Mouse (Mus musculus) spleen, postnatal 4 days (tissue): ENCODE data around the gene Hk1.
A peak's percentile ranks its signal among the peaks of the same experiment; 100 is the strongest.
"Not testable (repeated sequence)": the region's sequence is repeated elsewhere in the genome, so short reads cannot be mapped to it uniquely, and the experiment has no call there.

ENCODE experiments used
- DNase-seq, 2 experiments: peaks; one replicate each; pipeline ENCODE4 v3.0.0; 2022; ENCODE audit warnings: low spot score in 2 of 2

The Hk1 gene

DNA sequence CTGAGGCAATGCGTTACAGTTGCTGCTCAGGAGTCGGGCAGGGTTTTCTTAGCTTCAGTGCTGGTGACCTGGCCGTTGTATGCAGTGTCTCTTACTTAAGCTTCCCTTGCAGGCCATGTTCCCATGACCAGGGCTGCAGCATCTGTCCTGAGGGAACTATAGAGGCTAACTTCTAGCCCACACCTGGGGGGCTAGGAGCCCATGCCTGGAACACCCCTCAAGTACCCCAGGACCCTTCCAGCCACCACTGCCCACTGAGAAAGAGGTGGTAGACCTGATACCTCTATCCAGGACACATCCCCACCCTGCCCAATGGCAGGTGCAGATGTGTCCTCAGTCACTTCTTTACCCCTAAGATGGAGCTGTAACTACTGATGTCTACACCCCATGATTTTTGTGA is 38.7 kb downstream of the Hk1 start:
- no peak for DNase-seq

DNA sequence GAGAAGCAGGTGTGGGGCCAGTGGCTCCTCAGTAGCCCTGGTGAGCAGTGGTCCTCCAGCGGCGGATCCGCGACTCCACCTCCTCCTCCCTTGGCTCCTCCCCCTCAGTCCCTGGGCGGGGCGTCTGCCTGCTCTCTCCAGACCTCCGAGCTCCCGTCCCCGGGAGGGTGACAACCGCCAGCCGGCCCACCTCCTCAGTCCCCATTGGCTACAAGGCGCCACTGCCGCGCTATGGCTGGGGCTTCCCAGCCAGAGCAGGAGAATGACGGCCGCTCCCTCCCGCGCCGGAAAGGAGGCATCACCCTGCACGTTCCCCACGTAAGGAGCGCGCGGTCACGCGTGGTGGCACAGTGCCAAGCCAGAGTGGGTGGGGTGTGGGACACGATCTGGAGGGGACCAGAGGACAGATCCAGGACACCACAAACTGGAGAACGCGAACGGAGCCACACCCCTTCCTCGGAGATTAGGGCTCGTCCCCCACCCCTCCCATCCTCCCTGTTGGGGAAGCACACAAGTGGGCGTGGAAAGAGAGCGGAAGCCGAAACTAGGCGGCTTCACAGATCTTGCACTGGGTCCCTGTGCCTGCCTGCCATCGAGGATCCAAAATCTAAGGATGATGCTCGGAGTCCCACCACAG is 39.5 kb downstream of the Hk1 start:
- peak; percentile 98 to 99 for DNase-seq

DNA sequence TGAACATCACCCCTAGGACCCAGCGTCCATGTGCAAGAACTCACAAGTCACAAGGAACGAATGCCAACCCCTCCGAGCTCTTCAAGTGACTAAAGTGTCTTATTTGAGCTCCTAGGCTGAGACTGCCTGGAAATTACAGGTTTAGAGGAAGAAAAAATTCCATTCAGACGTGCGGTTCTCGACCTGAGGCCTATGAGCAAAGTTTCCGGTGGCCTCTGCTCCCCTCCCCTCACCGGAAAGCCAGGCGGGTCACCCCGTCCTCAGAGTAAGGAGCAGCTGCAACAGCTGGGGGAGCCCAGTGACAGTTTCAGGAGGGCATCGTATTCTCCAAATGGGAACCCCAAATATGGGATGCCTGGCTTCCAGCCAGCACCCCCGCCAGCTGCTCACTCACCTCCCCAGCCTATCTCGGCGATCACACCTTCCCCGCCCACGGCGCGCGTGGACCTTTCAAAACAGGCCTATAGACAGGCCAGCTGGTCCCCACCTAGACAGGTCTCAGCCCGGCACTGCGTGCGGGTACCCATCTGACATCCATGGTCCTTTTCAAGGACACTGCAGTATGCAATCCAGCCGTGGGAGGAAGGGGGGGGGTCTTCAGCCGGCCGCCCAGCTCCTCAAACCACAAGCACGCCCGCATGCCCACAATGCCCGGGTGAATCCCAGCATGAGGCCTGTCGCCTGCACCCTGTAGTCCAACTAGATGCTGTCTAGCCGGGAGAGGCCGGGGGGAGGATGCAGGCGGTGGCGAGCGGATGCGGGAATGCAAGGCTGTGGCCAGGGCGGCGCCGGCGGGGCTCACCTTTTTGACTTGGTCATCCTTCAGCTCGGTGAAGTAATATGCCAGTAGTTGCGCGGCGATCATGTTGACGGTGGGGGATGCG is 40.3 kb downstream of the Hk1 start:
- peak; percentile 49 to 80 for DNase-seq

DNA sequence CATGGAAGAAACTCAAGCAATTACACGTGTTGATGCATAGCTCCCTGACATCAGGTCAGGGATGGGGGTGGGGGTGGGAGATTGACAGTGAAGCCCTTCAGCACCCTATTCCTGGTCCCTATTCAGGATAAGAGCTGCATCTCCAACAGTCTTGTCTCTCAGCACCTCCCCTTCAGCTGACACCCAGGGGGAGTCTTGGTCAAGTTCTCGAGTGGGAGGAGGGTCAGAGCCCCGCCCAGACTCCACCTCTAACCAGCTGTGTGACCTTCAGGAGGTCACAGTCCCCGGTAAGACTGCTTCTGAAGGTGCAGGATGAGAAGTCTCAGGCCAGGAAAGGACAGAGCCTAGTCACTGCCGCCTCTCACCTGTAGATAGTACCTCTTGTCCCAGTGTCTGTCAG is 41.1 kb downstream of the Hk1 start:
- DNase-seq = no peak

DNA sequence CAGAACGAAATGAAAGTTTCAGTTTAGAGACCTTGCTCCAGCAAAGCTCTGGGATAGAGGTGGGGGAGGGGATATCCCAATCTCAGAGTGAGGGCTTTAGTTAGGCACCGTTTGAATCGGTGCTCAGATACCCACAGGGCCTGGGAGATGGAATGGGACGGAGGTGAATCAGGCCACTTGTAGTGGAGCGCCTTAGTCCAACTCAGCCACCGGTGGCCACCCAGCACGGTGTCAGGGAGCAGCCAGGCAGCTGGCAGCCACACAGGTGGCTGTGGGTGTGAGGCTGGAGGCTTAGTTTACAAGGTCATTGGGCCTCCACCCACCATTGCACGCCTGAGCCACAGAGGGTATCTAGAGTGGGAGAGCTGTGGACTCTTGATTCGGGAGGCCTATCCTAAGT is 41.5 kb downstream of the Hk1 start:
- no peak for DNase-seq

DNA sequence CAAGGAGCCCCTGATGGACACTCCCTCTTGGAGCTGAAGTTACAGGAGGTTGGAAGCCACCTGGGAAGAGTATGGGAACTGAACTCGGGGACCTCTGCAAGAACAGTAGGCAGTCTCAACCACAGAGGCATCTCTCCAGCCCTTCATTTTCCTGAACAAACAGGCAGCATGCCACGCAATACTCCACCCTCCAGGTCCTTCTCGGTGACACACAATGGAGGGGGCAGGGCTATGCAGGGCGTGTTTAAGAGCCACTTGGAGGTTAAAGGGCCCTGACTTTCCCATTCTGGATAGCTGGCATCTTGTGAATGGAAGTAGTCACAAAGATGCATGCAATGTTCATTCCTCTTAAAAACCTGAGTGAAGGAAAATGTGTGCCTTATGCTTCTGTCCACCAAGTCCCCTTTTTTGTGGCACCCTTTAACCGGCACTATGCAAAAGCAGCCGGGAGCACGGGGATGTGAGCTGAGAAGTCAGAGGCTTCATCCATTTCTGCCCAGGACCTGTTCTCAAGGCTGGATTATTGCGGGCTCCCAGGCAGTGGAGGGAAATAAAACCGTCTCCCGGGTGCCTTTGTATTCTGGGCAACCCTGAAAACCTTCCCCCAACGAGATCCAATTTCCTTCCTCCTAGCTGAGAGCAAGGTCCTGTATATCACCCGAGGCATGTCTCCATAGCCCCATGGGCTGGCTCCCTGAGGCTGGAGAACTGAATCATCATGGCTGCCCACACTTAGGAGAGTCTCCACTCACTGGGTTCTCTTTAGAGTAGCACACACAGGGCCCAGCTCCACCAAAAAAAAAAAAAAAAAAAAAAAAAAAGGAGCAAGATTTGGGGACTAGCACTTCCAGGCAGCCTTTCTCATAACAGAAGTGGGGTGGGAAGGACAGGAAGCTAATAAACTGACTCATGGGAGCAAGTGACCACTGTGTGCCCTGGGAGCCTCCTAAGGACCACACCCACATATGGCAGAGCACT is 42.8 kb downstream of the Hk1 start:
- no peak for DNase-seq

DNA sequence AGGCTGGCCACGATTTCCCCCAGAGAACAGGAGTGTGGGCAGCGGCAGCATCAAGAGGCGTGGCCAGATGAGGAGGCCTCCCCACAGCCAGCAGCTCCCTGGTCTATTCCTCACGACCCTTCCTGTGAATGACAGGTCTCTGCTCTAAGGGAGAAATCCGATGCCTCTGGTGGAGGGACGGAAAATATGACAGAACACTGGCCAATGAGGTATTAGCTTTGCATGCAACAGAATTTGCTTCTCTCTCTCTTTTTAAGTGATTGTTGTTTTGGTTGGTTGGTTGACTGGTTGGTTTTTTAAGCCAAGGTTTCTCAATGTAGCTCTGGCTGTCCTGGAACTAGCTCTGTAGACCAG is 44.3 kb downstream of the Hk1 start:
- no peak for DNase-seq

DNA sequence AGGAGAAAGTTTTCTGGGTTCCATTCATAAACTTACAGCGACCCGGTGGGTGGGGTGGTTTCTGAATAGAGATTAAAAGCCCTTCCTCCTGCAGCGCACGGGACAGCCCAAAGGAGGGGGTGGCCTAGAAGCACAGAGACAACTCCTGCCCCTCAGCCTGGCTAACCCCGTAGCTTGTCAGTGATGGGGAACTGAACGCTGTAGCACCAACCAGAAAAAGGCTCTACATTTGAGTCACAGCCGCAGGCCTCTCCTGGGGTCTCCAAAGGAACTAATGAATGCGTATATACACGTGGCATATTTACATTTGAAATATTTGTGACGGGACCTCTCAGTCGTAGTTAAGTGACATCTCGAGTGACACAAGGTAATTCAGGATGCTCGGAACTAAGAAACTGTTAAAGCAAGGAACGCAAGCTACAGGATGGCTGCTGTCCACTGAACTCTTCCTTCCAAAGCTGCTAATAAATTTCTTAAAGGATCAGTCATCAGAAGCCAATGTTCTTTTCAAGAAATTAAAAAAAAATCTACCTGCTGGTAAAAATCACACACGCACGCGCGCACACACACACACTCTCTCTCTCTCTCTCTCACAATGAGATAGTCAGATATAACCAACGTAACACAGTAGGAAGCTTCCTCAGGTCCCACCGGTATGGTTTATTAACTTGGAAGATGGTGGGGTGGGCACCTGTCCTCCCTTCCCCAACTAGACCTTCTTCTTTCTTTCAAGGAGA is 44.9 kb downstream of the Hk1 start:
- no peak for DNase-seq

DNA sequence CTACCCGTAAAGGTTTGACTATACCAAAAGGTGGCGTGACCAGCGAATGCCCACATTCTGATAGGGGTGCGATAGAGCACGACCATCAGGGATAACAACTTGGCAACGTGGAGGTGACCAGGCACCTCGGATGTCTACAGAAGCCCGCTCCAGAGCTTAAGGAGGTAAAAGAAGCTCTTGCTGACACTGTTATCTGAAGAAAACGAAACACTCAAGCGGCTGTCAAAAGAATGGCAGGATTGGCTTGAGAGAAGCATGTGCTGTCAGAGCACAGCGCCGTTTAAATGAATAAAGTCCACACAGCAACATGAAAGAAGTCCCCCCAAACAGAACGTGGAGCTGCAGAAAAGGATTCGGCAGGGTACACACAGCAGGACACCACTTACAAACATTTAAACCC is 46.4 kb downstream of the Hk1 start:
- no peak for DNase-seq

DNA sequence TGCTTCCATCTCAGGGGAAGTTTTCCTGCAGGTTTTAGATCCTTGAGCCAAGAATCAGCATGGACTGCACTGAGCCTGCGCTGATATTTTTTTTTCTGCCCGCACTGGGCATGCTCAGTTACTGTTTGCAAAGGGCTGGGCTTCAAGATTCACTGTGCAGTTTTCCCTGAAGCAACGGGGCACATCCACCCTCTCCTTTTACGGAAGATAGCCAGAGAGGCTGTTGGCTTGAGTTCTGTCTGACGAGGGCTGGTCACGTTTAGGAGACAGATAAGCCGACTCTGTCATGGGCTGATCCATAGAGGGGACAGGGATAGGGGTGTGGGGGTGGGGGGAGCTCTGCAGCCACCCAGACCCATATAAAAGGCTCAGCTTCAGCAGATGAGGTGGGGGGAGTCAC is 47.2 kb downstream of the Hk1 start:
- DNase-seq = peak; percentile 75 to 77

DNA sequence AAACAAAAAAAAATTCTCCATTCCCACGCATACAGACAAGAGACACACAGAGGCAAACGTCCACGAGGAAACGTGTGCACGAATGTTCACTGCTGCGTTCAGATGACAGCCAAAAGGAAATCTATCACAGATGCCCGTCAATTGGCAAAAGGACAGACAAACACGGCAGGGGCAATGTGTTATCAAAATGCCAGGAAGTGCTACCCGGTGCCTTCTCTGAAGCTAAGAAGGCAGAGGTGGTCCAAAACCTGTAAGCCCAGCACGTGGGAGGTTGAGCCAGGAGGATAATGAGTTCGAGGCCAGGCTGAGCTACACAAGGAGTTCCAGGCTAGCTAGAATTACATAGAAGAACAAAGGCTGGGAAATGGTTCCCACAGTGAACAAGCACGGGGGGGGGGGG is 47.9 kb downstream of the Hk1 start:
- no peak for DNase-seq

DNA sequence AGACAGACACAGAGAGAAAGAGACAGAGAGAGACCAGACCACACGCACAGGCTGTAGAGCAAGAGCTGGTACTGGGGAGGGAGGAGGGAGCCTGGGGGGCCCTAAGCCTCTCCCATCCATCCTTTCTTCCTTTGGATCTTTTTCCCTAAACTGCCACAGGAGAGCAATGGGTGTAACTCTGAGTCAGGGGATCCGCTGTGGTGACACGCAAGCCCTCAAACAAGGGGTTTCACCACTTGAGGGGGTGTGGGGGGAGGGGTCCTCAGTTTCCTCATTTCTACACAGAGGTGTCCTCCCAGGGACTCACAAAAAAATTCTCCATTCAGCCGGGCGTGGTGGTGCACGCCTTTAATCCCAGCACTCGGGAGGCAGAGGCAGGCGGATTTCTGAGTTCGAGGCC is 48.4 kb downstream of the Hk1 start:
- DNase-seq = no peak

DNA sequence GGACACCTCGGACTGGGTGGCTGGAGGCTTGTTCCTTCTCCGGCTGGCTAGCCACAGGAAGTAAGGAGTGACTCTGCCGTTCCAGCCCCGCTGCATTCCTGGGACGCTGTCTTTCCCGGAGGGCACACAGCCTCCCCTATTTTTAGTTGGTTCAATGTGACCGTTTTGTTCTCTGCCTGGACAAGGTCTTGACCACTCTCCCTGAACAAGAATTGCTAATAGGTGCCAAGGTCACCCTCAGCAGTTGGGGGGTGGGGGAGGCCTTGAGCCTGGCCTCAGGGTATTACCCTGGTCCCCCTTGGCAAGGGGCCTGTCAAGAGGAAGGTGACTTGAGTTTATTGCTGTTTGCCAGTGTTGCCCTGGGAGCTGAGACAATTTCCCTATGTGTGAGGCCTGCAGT is 49.9 kb downstream of the Hk1 start:
- no peak for DNase-seq

DNA sequence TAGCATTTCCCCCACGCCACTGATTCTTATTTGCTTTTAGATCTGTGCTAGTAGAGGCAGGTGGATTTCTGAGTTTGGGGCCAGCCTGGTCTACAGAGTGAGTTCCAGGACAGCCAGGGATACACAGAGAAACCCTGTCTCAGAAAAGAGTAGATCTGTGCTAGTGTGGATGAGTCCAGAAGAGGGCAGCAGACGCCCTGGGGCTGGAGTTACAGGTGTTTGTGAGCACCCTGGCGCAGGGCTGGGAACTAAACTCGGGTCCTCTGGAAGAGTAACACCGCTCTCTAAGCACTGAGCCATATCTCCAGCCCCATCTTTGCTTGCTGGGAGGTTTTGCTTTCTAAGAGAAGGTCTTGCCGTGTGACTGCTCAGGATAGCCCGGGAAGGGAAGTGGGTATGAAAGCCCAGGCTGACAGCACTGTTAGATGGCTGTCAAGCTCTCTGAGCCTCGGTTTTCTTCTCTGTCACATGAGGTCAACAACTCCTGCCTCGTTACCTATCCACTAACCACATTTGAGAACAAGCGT is 50.8 kb downstream of the Hk1 start:
- DNase-seq = no peak

DNA sequence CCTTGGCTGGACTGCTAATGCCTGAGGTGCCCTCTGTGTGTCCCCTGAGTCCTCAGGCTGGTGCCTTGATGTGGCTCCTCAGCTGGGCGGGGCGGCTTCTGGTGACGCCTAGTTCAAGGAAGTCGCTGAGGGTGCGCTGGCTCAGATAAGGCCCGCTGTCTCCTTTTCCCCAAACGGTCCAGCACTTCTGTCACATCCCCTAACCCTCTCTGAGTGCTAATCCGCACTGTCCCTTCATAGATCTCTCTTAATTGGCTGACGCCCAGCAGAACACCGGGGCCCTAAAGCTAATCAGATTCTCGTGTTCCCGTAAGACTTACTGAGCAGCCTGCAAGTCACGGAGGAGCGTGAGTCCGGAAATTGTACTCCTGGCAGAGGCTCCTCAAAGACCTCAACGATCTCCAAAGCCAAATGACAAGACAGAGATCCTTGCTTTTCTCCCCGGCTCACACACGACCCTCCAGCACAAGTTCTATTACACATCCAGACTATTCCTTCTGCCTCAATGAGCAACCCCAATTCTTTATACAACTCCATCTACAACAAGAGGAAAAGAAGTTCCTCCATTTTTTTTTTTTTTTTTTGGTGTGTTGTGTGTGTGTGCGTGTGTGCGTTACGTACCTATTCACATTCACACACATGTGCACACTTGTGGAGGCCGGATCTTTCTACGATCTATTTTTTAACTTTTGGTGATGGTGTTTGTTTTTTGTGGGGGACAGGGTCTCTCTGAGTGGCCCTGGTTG is 52.0 kb downstream of the Hk1 start:
- peak; percentile 87 to 89 for DNase-seq

DNA sequence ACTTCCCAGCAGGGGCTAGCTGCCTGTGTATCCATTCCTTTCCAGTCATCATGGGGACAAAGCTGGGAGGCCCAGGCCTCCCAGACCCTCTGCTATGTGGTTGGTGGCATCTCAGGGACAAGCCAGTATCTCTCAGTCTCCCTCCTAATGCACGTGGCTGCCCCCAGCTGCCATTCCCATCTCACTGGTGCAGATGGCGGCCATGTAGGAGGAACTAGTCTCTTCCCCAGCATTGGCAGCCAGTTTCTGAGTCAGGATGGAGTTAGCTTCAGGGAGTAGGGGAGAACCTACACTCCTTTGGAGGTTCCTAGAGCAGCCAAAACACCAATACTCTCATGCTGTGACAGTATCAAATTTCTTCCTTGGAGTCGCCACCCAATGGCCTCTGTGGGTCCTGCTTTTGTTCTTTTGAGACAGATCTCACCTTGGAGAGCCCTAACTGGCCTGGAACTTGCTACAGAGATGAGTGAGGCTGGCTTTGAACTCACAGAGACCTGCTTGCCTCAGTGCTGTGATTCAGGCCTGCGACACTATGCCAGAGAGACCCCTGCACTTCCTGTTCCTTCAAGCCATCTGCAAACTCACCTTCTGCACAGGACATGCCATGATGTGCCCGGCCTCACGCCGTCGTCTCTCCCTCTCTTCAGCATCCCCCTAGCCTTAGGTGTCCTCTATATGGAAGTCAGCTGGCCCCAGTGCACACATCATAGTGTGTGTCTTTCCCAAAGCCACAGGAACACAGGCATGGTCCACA is 52.7 kb downstream of the Hk1 start:
- DNase-seq = no peak

DNA sequence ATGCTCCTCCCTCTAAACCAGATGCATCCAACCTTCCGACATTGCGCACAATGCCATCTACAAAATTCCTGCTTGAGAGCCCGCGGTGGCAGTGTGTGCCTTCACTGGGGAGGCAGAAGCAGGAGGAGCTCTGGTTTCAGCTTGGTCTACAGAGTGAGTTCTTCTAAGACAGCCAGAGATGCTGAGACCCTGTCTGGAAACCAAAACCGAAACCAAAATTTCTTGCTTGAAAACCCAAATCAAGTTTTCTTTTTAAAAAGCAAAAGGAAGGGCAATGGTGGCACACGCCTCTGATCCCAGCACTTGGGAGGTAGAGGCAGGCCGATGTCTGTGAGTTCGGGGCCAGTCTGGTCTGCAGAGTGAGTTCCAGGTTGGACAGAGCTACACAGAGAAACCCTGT is 53.7 kb downstream of the Hk1 start:
- no peak for DNase-seq

DNA sequence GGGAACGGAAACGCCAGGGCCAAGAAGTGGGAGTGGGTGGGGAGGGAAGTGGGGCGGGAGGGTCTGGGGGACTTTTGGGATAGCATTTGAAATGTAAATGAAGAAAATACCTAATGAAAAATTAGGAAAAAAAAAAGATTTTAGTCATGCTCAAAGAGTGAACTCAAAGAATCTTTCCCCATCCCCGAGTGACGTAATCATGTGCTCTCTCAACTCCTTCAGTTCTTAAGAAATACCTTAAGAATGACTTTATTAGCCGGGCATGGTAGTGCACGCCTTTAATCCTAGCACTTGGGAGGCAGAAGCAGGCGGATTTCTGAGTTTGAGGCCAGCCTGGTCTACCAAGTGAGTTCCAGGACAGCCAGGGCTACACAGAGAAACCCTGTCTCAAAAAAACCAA is 56.9 kb downstream of the Hk1 start:
- DNase-seq = not testable (repeated sequence)

DNA sequence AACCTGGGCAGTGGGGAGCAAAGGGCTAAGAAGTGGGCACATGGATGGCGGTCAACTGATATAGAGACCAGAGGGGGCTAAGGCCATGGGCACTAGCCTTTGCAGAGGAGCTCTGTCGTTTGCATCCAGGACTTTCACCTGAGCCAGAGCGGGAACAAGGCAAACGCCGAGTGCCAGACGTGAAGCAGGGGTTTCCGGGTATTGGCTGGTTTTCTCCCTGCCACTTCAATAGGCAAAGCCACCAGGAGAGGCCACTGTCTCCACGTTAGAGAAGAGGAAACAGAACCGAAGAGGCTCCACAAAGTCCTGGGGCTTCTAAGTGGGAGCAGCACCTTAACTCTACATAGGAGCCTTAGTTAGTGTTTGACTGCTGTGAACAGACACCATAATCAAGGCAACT is 58.3 kb downstream of the Hk1 start:
- no peak for DNase-seq

DNA sequence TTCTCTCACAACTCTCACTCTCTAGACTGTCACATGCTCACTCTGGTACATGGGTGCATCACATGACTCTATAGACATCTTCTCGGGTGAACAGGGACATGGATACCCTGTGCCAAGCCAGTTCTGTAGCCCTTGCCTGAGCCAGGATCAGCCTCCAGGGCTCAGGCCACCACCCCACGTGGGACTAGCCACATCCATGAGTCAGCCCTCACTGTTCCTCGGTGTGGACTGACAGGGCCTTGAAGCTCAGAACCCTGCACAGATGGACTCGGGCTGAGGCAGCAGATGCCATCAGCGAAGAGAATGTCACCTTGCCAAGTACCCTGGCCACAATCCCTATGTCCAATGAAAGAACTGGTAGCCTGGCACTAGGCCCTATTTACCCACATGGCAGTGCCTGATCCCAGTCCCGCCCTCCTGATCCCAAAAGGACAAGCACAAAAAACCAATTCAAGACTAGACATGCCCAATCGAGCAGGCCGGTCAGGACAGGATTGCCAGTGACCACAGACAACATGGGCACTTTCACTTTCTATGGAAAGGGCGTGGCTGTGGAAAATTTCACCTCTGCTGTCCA is 59.2 kb downstream of the Hk1 start:
- DNase-seq = no peak
